Mouse (Mus musculus) spleen, adult 2 months (tissue): Measurements from ENCODE around the gene Ppp1r18. TPM values are rescaled to one million over a fixed set of nuclear protein-coding genes. Genes with fewer than 3 reads are reported as not detected.

Experiments
- DNase-seq, 2 experiments: peaks; one replicate each; pipeline versions ENCODE4 v3.0.0 to v3.0.0-alpha.2; 2012 to 2021; ENCODE audit warnings: low spot score in 2 of 2, low read depth in 1 of 2
- H3K27ac ChIP-seq: fragments of 200-500 bp; 2 replicates; pipeline ENCODE4 v1.5.1; 2012; ENCODE audit warnings: low read length, inconsistent platforms; ENCODE audit not compliant: insufficient read depth
- H3K27me3 ChIP-seq: fragments of 200-500 bp; 2 replicates; pipeline ENCODE4 v1.6.1; 2012; ENCODE audit warnings: mild to moderate bottlenecking, moderate library complexity, low read length, inconsistent platforms; ENCODE audit not compliant: control insufficient read depth, insufficient read depth
- H3K36me3 ChIP-seq: fragments of 200-500 bp; 2 replicates; pipeline ENCODE4 v1.6.1; 2012; ENCODE audit warnings: mild to moderate bottlenecking, low read length, inconsistent platforms; ENCODE audit not compliant: control insufficient read depth, insufficient read depth
- H3K4me1 ChIP-seq: fragments of 200-500 bp; 2 replicates; pipeline ENCODE4 v1.6.1; 2011; ENCODE audit warnings: inconsistent platforms; ENCODE audit not compliant: control insufficient read depth, insufficient read depth, insufficient read length
- H3K4me3 ChIP-seq: fragments of 200-500 bp; 2 replicates; pipeline ENCODE4 v1.5.1; 2011; ENCODE audit warnings: mild to moderate bottlenecking, inconsistent platforms; ENCODE audit not compliant: insufficient read depth, insufficient read length; ENCODE audit errors: extremely low read depth
- CTCF ChIP-seq: fragments of 200-500 bp; IDR thresholded peaks from 2 replicates; pipeline ENCODE4 v1.5.1; 2011; ENCODE audit warnings: mild to moderate bottlenecking, inconsistent platforms; ENCODE audit not compliant: insufficient read depth, insufficient read length, insufficient replicate concordance; ENCODE audit errors: extremely low read depth
- POLR2A ChIP-seq: fragments of 200-500 bp; IDR thresholded peaks from 2 replicates; pipeline ENCODE4 v1.6.1; 2011; ENCODE audit warnings: low read depth, low read length, inconsistent platforms
- WGBS: fragments of 180-500 bp; shearing (Covaris S2); methylation state at CpG from one replicate; pipeline ENCODE4 v1.1.7; 2018; 5-methylcytosine and 5-hydroxymethylcytosine counted together
- polyA plus RNA-seq: library from polyadenylated mRNA; depleted of rRNA; stranded (reverse); fragments of >200 nt; gene quantifications from 2 replicates; pipeline ENCODE4 v1.2.3, GENCODE M21; 2012

Ppp1r18 gene
- polyA plus RNA-seq, 1 experiment, result 144 TPM

DNA sequence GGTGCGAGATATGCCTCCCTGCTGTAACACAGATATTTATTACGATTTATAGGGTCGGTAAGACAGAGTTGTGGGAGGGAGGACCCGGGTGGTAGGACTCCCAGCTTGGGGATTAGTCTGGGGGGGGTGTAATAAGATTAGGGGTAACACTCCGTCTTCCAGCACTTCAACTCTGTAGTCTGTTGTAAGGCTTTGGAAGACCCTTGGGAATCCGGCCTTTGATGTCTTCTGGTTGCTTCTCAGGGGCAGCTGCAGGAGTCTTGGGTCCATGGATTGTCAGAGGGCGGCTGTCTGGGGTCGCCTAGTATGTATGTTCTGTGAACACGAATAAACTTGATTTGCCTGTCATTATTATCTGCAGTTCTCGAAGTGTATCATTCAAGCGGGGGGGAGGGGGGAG is 42.8 kb upstream of the Ppp1r18 start:
- Histone ChIP-seq H3K27ac (peak overlapping the region; percentile 58), H3K4me1 (peaks cover 14% of the 10 kb centered on the region; the same call in 1 of the 2 replicates), H3K4me3 (peak overlapping the region; percentile 77), H3K27me3 (0 out of 2 replicates have a peak, but pooled peaks cover 2% of the 10 kb centered on the region), H3K36me3 (0 out of 2 replicates have a peak, but pooled peaks cover 1% of the 10 kb centered on the region)
- DNase-seq, result no peak
- under 1% methylated on average over 11 of the region's 11 CpGs for WGBS
- no peak for TF ChIP-seq POLR2A

DNA sequence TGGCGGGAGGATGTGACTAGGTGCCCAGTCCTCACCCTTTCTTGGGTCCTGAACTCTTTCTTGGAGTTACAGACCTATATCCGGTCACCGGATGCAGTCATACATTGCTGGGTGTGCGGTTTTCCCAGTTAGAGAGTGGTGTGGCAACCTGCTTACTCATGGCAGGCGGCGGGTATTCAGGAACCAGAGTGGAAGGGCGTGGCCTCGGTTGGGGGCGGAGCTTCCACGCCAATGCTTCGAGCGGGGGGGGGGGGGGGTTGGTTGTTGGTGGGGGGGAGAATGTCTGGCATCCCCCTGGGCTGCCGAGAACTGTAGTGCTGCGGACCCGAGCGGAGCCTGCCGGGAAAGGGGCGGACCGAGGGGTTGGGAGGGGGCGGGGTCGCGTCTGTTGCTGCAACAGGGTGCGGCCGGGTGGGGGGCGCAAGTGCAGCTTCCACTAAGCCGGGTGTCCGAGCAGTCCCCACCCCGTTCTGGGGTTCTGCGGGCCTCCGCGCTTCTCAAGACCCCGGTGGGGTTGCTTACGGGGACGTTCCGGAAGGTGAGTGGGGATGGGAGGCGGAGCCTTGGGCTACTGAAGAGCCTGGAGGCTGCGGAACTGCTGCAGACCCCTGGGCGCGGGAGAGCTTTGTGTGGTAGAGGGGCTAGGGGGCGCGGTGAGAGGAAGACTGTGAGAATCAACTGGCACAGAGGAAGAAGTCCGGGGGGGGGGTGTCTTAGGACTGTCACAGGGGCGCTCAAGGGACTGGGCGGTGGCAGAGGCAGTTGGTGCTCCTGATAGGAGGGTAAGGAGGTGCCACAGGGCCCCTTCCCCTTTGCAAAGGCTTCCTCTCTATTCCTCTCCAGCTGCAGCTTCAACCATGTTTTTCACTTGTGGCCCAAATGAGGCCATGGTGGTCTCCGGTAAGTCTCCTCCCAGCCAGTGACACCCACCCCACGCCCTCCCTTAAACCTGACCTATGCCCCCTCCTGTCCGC is 42.1 kb upstream of the Ppp1r18 start, which contains the start of gene Flot1:
Flot1 (plus strand) TSS at position 267 of the 974 bp plus-strand sequence.
- WGBS, result 1% methylated on average over 46 of the region's 47 CpGs
- Histone ChIP-seq H3K36me3 (0 out of 2 replicates have a peak, but pooled peaks cover 1% of the 10 kb centered on the region), H3K4me1 (peaks cover 14% of the 10 kb centered on the region; the same call in 1 of the 2 replicates), H3K4me3 (peak within 1 kb of the TSS; percentile 77), H3K27me3 (0 out of 2 replicates have a peak, but pooled peaks cover 2% of the 10 kb centered on the region), H3K27ac (peak within 1 kb of the TSS; percentile 78)
- no peak for TF ChIP-seq POLR2A
- TF ChIP-seq CTCF, result no peak
- peak; percentile 41 to 68 for DNase-seq

DNA sequence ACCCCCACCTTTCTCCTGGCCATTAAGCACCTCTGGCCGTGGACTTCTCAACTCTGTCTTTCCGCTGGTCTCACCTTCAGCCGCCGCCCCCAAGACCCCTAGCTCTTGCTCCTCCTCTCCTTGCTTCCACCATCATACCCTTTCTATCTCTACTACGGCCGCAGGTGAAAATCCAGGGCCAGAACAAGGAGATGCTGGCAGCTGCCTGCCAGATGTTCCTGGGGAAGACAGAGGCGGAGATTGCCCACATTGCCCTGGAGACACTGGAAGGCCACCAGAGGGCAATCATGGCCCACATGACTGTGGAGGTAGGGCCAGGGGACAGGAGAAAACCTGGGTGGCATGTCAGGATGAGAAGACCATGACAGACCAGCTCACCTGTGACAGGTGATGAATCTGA is 41.0 kb upstream of the Ppp1r18 start:
- Histone ChIP-seq H3K27me3 (0 out of 2 replicates have a peak, but pooled peaks cover 2% of the 10 kb centered on the region), H3K4me1 (peaks cover 14% of the 10 kb centered on the region; the same call in 1 of the 2 replicates), H3K4me3 (no peak overlapping the region), H3K27ac (no peak overlapping the region), H3K36me3 (0 out of 2 replicates have a peak, but pooled peaks cover 1% of the 10 kb centered on the region)
- TF ChIP-seq POLR2A, result no peak
- TF ChIP-seq CTCF, result 0 out of 2 replicates have a peak, but pooled peaks have one; percentile 10
- no peak for DNase-seq
- WGBS, result 81% methylated on average over 7 of the region's 7 CpGs

DNA sequence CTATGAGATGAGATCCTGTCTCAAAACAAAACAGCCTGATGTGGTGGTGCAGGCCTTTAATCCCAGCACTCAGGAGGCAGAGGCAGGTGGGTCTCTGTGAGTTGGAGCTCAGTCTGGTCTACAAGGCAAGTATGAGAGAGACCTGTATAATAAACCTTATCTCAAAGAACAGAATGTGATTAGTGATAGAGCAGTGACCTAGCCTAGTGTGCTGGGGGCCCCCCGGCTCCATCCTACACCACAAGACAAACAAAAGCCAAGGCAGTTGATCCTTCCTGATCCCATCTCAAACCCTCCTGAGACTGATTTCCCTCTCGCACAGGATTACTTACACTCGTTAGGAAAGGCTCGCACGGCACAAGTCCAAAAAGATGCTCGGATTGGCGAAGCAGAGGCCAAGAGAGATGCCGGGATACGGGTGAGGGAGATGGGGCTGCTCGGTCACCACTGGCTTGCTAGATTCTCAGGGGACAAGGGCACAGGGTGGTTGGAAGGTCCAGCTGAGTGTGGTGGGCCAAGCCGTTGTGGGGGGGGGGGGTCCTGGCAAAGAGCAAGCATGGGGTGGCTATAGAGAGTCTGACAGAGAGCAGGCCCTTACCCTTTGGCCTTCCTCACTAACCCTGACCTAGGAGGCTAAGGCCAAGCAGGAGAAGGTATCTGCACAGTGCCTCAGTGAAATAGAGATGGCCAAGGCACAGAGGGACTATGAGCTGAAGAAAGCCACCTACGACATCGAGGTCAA is 40.1 kb upstream of the Ppp1r18 start:
- Histone ChIP-seq H3K27me3 (0 out of 2 replicates have a peak, but pooled peaks cover 2% of the 10 kb centered on the region), H3K27ac (no peak overlapping the region), H3K4me1 (peaks cover 16% of the 10 kb centered on the region; the same call in 1 of the 2 replicates), H3K36me3 (0 out of 2 replicates have a peak, but pooled peaks cover 1% of the 10 kb centered on the region), H3K4me3 (no peak overlapping the region)
- 89% methylated on average over 13 of the region's 13 CpGs for WGBS
- no peak for TF ChIP-seq POLR2A
- TF ChIP-seq CTCF, result no peak
- no peak for DNase-seq

DNA sequence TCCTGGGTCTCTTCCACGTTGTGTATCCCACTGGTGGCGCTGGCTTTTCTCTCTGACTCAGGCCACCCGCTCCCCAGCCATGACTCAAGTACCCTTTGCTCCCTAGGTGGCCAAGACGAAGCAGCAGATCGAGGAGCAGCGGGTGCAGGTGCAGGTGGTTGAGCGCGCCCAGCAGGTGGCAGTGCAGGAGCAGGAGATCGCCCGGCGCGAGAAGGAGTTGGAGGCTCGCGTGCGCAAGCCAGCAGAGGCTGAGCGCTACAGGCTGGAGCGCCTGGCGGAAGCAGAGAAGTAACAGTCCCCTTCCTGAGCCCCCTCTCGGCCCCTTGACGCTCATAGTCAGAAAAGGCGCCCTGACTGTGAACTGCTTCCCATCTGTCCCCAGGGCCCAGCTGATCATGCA is 35.7 kb upstream of the Ppp1r18 start:
- Histone ChIP-seq H3K4me3 (no peak overlapping the region), H3K4me1 (peaks cover 2% of the 10 kb centered on the region; the same call in 1 of the 2 replicates), H3K27ac (no peak overlapping the region), H3K36me3 (peaks cover 10% of the 10 kb centered on the region), H3K27me3 (no peaks in the 10 kb centered on the region)
- WGBS, result 4% methylated on average over 21 of the region's 21 CpGs
- peak; percentile 69 to 88 for DNase-seq
- no peak for TF ChIP-seq POLR2A
- TF ChIP-seq CTCF, result peak; percentile 99

DNA sequence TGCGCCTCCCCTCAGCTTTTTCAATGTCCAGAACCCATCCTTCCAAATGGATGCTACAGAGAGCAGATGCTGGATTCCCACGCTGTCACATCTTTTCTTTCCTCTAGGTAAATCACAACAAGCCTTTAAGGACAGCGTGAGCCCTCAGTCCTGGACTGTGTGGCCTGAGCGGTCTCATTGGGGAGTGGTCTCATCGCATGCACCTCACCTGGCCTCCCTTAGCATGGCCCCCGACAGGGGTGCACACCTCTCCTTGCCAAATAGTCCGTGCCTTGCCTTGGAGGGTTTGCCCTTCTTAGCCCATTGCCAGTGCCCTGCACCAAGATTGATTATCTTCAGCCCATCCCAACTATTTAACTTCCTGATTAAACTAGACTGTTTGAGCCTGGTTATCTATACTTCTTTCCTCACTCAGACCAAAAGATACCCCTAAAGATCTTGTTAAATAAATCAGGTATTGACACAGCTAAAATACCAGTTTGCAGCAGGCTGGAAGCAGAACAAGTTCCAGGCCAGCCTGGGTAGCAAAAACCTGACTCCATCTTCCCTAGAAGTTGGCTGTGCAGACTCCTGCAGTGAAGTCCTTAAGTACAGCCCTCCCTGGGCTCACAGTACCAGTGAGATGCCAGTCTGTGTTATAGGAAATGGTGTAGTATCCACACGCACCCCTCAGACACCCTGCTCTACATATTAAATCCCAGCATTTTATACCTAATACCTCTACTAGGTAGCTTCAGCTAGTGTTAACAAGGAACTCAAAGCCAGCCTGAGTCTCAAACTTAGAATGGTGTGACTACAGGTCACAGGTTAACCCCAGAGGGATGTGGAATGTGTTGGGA is 32.8 kb upstream of the Ppp1r18 start:
- no peak for DNase-seq
- H3K27ac ChIP-seq, result no peak overlapping the region; the same call in 1 of the 2 replicates
- WGBS, result 87% methylated on average over 8 of the region's 8 CpGs
- H3K4me1 ChIP-seq, result peaks cover 2% of the 10 kb centered on the region; the same call in 1 of the 2 replicates
- H3K4me3 ChIP-seq, result no peak overlapping the region
- no peaks in the 10 kb centered on the region for H3K27me3 ChIP-seq
- TF ChIP-seq POLR2A, result no peak
- TF ChIP-seq CTCF, result no peak
- H3K36me3 ChIP-seq, result peaks cover 22% of the 10 kb centered on the region
